Mouse (Mus musculus) heart, postnatal 4 days (tissue): ENCODE measurements around the gene Pitpnm3. TPM values are rescaled to one million over a fixed set of nuclear protein-coding genes. Genes with fewer than 3 reads are reported as not detected.
"Not testable (repeated sequence)": the region's sequence is repeated elsewhere in the genome, so short reads cannot be mapped to it uniquely, and the experiment has no call there.

Source experiments
- DNase-seq: peaks from one replicate; pipeline ENCODE4 v3.0.0; 2021
- total RNA-seq, 2 experiments: library from RNA; stranded (reverse); gene quantifications; 2 replicates each; pipeline ENCODE4 v1.2.3; 2021

The Pitpnm3 gene
- total RNA-seq, result 1 to 10 TPM; 1.7 TPM

DNA sequence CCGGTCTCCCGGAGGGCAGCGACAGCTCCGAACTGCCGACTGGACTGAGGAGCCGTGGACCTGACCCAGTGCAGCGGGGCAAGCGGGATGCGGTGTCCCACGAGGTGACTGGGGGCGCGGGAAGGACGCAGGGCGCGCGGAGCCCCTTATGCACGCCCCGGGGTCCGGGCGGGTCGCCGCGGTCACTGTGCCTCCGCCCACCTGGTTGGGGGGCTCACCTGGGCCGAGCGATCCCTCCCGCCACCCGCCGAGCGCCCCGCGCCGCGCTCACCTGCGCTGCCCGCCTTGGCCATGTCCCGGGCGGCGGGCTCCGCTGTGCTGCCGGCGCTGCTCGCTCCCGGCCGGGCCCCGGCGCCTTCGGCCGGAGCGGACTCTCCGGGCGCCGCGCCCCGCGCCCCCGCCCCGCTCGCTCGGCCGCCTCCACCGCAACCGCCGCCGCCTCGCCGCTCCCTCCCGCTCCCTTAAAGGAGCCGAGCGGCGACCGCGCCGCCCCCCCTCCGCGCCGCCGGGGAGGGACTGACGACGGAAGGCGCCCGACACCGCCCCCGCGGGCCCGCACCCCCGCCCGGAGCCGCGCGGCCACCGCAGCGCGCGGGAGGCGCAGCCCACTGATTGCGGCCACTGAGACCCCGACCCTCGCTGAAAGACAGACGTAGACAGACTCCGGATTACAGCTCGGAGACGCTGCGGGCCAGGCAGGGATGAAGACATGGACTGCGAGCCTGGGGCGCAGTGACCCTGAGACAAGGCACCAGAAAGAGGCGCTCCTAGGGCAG, at the start of gene Pitpnm3:
Gene Pitpnm3, minus strand, starts transcription at position 396 of the 776 bp plus-strand sequence.
- peak; percentile 39 for DNase-seq

DNA sequence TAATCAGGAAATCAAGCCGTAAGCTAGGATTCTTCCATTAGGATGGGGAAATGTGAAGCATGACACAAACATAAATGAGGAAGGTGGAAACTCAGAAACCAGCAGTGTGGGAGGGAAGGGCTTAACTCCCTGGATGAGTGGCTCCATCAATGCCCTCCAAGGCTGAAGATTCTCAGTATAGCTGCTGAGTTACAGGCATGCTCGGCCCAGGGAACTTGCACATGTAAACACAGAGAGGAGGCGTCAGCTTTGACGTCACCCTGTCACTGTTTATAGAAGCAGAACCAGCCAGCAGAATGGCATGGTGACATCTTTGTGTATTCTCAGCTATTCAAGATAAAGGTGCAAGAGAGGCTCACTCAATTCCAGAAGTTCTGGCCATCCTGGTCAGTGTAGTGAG, 48.7 kb upstream of the Pitpnm3 start:
- no peak for DNase-seq

DNA sequence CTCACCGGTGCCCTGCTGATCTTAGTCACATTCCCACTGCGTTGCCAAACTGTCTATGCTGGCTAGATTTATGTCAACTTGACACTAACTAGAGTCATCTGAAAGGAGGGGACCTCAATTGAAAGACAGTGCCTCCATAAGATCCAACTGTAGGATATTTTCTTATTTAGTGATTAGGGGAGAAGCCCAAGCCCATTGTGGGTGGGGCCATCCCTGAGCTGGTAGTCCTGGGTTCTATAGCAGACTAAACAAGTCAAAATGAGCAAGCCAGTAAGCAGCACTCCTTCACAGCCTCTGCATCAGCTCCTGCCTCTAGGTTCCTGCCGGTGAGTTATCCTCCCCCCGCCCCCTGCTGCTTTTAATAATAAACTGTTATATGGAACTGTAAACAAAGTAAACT, 45.6 kb upstream of the Pitpnm3 start:
- DNase-seq, result no peak

- no peak for DNase-seq
Measured at GRCm38 (mm10) chr11:72180556-72180955, 45.0 kb upstream of the Pitpnm3 start.

- no peak for DNase-seq
Measured at GRCm38 (mm10) chr11:72176553-72176952, 41.0 kb upstream of the Pitpnm3 start.

GRCm38 (mm10) chr11:72175966-72176365, 40.4 kb upstream of the Pitpnm3 start:
- DNase-seq, result no peak

DNA sequence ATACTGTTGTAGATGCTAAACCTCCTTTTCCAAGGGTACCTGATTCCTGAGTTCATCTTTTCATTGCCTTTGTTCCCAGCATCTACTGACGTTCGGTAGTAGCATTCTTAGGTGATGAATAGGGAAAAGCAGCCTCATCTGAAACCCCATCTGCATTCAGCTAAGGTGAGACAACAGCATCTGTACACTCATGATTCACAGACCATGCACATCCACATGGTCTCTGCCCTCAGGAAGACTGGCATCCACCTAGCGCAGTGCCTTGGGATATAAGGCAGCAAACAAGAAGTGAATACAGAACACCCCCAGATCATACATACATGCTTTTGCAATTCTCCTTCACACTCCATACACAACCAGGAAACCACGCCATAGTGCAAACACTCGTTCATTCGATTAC, 39.1 kb upstream of the Pitpnm3 start:
- DNase-seq, result no peak

DNA sequence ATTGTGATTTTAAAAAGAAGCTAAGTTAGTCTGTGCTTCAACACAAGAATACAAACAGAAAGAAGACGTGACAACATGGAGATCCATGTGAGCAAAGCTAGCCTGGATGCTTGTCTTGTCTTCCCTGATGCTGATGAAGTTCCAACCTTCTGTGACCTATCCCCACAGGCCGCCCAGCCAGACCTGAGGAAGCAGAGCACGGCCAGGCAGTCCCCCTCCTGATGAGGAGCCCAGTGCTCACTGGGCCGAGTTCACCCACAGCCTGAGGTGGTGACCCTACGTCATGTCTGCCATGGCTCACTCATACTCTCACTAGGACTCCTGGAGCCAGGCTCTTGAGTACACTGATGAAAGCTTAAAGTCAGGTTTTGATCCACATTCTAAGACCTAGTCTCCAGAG, 37.9 kb upstream of the Pitpnm3 start:
- DNase-seq, result no peak

DNA sequence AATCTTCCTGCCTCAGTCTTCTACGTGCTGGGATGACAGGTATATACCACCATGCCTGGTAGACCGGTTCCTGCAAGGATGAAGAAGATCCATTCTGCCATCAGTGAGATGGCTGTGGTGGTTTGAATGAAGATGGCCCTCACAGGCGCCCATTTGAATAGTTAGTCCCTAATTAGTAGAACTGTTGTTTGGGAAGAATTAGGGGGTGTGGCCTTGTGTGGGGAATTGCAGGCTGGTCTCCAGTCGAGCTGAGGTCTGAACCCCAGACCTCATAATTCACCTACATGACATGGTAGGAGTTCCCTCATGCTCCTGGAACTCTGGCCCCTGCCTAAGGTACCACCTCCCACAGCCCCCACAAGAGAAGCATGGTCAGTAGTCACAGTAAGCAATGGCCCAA, 36.3 kb upstream of the Pitpnm3 start:
- DNase-seq, result not testable (repeated sequence)

DNA sequence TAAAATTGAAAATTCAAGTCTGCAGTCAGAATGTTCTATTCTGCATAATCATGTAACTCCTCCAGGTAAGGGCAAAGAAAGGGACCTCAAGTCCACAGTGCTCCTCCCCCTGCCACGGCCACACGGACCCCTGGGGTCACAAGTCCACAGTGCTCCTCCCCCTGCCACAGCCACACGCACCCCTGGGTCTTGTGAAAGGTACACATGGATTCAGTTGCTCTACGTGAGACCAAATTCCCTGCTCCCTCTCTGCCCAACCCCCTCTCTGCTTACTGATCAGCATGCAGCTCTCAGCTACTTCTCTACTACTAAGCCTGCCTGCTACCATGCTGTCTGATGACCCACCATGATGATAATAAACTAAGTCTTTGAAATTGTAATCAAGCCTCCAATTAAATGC, 34.3 kb upstream of the Pitpnm3 start:
- DNase-seq, result no peak

DNA sequence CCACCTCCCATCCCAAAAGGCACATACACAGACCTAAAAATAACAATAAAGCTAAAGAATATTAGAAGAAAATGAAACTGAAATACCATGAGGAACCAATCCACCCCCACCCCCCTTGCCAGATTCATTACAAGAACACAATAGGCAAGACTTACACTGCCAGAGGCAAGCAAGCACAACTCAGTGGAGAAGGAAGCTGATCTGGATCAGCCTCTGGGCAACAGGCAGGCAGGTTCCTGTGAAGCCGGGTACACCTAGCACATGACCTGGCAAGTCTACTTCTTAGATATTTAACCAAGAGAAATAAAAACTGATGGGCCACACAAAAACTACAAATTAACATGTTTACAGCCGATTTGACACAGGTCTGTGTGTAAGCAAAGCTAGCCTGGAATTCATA, 27.6 kb upstream of the Pitpnm3 start:
- DNase-seq, result no peak

GRCm38 (mm10) chr11:72156624-72157023, 21.0 kb upstream of the Pitpnm3 start:
- no peak for DNase-seq

DNA sequence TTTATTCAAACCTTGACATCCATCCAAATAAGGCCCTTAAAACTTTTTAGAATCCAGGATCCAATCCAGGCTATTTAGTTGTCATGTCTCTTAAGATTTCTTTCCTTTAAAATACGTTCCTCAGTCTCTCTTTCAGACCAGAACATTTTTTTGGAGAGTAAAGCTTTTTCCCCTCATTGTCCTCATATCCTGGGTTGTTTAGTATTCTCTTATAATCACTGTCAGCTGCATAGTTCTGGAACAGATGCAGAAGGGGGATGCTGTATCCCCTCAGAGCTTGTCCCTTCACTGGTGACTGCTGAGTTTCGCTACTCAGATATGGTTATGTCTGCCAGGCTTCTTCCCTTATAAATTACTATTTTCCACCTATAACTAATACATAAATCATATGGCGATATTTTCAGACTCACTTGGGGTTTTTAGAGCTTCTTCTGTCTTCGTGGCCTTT, 20.4 kb upstream of the Pitpnm3 start:
- DNase-seq, result no peak

DNA sequence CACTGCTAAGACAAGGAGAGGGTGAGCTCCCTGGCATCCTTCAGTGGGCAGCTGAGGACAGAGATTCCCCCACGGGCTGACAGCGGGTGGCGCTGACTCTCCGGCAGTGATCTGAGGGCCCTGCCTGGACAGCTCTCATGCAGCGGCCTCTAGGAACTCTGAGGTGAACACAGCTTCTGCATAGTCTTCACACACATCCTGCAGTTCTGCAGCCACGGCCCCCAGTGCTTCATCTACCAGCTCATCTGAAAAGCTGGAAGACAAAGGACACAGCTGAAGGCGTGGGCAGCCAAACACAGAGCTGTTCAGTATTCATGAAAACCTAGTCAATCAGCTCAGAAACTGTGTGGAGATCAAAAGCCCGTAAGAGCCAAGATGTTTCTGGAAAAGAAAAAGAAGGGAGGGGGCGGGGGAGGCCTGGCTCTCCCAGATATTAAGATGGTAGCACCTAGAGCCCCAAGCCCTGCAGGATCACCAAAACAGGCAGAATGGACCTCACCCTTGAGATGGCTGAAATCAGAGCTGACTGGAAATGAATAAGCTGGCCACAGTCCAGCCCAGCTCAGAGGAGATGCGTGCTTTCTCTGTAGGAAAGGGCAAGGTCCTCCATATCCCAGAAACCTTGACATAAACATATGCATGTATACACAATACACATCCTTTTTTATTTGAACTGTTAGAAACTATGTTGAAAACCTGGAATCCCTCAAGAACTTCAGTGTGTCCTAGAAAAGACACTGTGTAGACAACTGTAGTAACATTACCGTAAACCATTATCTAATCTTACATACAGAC, 19.8 kb upstream of the Pitpnm3 start:
- no peak for DNase-seq

DNA sequence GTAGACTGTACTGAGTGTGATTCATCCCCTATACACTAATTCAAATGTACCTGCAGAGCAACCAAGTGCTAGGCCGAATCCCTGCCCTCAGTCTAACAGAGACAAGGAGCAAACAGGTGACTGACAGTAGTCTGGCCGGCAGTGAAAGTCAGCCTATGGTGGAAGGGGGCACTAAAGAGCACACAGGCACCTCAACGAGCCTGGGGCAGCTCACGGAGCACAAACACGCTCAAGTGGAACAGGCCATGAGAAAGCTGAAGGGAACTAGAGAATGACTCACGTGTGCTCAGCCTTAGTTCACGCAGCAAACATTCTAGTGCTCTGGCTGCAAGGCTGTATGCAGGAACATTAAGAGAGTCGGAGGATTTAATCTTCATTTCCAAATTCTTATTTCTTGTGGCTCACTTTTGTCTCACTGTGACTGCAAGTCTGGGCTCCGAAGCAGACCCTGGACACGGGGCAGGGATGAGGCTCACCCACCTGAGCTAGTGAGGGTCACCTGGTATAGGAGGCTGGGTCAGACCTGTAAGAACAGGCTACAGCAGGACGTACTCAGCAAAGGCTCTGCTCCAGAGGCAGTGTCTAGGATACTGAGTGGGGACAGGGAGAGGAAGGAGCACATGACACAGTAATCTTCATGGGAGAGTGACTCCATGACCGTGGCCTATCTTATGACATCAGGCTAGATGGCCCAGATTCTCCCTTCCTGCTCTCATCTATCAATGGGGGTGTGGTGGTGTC, 17.7 kb upstream of the Pitpnm3 start:
- no peak for DNase-seq

- no peak for DNase-seq
Measured at GRCm38 (mm10) chr11:72151120-72151519, 15.5 kb upstream of the Pitpnm3 start.

DNA sequence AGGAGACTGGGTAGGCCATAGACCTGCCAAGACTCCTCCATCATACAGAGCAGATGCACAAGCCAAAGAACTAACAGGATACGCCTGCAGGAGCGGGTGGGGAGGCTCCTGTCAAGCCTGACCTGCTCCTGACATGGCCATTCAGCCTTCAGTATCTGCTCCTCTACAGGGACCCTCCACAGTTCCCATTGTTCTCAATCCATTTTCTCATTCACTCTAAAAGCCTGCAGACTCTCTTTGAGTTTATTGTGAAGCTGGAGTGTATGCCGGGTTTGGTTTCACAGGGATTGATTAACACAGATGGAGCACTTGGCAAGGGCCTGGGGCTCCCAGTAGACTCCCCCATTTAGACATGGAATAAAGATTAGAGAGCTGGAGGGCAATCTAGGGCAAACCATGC, 12.3 kb upstream of the Pitpnm3 start:
- DNase-seq, result no peak

DNA sequence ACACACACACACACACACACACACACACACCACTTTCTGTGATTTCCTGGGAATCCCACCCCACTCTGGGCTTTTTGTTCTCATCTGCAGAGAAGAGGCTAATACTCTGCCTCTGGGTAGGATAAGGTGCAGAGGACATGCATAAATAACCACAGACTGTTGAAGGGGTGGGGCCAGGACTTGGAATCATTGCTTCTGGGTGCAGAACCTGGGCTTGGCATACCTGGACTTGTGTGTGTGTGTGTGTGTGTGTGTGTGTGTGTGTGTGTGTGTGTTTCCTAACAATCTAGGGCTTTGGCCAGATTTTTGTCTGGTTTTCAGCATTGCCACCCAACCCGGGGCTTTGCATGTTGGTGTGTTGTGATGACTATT, 10.3 kb upstream of the Pitpnm3 start:
- no peak for DNase-seq

- peak; percentile 53 for DNase-seq
Measured at GRCm38 (mm10) chr11:72145182-72145876, 9.8 kb upstream of the Pitpnm3 start.

DNA sequence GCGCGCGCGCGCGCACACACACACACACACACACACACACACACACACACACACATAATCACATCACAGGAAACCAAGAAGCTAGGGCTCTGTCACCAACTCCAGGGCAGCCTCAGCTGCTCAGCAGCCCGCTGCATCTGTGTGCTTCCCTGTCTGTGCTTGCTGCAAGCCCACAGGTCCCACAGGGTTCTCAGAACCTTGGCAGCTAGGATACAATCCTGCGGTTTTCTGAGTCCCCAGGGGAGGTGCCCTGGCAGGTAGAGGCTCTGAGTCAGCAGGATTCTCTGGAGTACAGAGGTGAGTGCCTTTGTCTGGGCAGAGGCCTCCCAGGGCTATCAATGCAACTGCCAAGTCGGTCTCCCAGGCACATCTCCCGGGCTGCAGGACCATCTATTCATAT, 7.3 kb upstream of the Pitpnm3 start:
- DNase-seq, result no peak

DNA sequence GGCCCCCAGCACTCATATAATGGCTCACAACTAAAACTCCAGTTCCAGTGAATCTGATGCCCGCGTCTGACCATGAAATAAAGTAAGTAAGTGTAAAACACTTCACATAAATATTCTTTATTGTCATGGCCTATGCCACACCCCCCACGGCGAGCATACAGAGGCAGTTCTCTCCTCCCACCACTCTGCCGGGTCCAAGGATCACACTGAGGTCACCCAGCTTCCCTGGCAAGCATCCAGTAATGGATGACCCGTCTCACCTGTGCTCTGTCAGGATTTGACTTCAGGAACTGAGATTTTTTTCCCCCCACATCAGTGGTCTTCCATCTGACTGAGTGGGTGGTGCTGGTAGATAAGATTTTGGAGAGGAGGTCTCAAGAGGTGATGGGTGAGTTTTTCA, 4.6 kb upstream of the Pitpnm3 start:
- no peak for DNase-seq

GRCm38 (mm10) chr11:72136231-72136982, 829 bp upstream of the Pitpnm3 start:
- DNase-seq, result no peak
